Mouse (Mus musculus): Measurements from ENCODE around the gene Eif5. TPM values are rescaled to one million over a fixed set of nuclear protein-coding genes. Genes with fewer than 3 reads are reported as not detected.

Gene Eif5
- 57.6 TPM for polyA plus RNA-seq (2012; fragmentation: generic; extraction: Trizol)

- Histone ChIP-seq H3K27me3 (ENCODE audit: control insufficient read depth, insufficient read depth, insufficient read length) (no peaks in the 10 kb centered on the region), H3K4me3 (peak within 1 kb of the TSS; percentile 79), H3K36me3 (ENCODE audit: control insufficient read depth, insufficient read depth) (peaks cover 35% of the 10 kb centered on the region), H3K4me2 (ENCODE audit: low read depth) (peak within 1 kb of the TSS; percentile 92), H3ac (ENCODE audit: control insufficient read depth, insufficient read length) (peak within 1 kb of the TSS; percentile 87), H3K79me2 (ENCODE audit: control insufficient read depth, insufficient read depth) (peaks cover 39% of the 10 kb centered on the region)
- TF ChIP-seq MYOD1 (IDR thresholded peaks at IDR 0.05; ENCODE audit: control insufficient read depth in 1 of 3, insufficient read length in 2 of 3, low read depth in 2 of 3) (no peak), POLR2AphosphoS2 (IDR thresholded peaks at IDR 0.05; ENCODE audit: insufficient read length, low read depth) (peak; percentile 78), POLR2A (IDR thresholded peaks at IDR 0.05; ENCODE audit: insufficient read length, low read depth) (peak; percentile 68)
Observed at GRCm38 (mm10) chr12:111537796-111538291, at the start of gene Eif5. Gene Eif5, plus strand, starts transcription at chr12:111538016.

DNA sequence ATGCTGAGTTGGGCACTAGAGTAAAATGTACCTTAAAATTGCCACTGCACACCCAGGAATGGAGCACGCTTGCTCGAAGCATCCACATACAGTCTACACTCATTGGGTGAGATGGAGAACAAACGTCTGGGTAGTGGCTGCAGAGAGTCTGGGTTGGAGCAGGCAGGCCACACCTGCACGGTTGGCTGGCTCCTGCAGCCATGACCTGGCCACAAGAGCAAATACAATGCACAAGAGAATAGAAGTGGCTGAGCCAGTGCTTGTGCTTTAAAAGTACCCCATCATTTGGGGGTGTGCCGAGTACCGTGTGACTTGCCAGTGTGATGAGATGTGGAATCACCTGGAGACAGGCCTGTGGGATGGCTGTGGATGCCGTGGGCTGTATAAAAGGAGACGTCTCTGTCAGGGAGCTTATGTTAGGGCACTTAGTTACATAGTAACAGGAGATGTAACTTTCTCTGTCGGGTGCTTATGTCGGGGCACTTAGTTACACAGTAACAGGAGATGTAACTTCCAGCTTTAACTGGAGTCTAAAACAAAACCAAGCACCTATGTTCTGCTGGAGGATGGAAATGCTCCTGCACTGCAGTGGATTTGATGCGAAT is 48.5 kb upstream of the Eif5 start:
- H3K4me3 ChIP-seq, result no peak overlapping the region

DNA sequence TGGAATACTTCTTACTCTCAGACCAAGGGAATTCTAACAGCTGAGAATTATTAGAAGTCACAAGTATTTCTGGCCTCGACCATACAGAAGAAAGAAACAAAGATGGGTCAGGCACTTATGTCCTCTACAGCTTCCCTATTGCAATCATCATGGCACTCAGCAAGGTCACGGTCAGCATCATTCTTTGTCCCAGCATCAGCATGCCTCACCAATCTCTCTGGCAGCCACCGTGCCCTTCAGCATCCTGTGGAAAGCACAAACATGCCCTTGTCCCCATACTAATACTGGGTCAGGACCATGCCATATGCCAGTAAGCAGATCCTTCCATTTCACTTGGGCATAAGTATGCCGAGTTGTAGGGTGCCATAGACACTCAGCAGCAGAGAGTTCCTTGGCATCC is 42.9 kb upstream of the Eif5 start:
- no peak overlapping the region for H3ac ChIP-seq (ENCODE audit: control insufficient read depth, insufficient read length)
- H3K4me2 ChIP-seq (ENCODE audit: low read depth), result no peak overlapping the region
- no peak for TF ChIP-seq POLR2A (IDR thresholded peaks at IDR 0.05; ENCODE audit: insufficient read length, low read depth)
- no peak for TF ChIP-seq MYOG (IDR thresholded peaks at IDR 0.05; ENCODE audit: control insufficient read depth in 1 of 3, insufficient read depth in 1 of 3, insufficient read length in 2 of 3, low read depth in 2 of 3)
- TF ChIP-seq SRF (IDR thresholded peaks at IDR 0.05; ENCODE audit: control insufficient read depth, insufficient read length, low read depth), result no peak
- TF ChIP-seq TCF12 (IDR thresholded peaks at IDR 0.05; ENCODE audit: insufficient read depth, poor library complexity, severe bottlenecking), result no peak
- TF ChIP-seq E2F4 (IDR thresholded peaks at IDR 0.05; ENCODE audit: insufficient read depth), result no peak
- no peak for TF ChIP-seq MYOD1 (IDR thresholded peaks at IDR 0.05; ENCODE audit: control insufficient read depth in 1 of 3, insufficient read length in 2 of 3, low read depth in 2 of 3)
- no peak for TF ChIP-seq USF1 (IDR thresholded peaks at IDR 0.05; ENCODE audit: low read depth)
- TF ChIP-seq POLR2AphosphoS2 (IDR thresholded peaks at IDR 0.05; ENCODE audit: insufficient read length, low read depth), result no peak
- TF ChIP-seq CEBPB (IDR thresholded peaks at IDR 0.05; ENCODE audit: insufficient read depth, poor library complexity, severe bottlenecking), result no peak
- TF ChIP-seq REST (IDR thresholded peaks at IDR 0.05; ENCODE audit: insufficient read depth, insufficient read length), result no peak
- no peak for TF ChIP-seq TCF3 (IDR thresholded peaks at IDR 0.05; ENCODE audit: insufficient read length, low read depth)
- no peak for TF ChIP-seq MAX (IDR thresholded peaks at IDR 0.05; ENCODE audit: low read depth)

More for the DNA sequence above, 48.5 kb upstream of the Eif5 start:
- Histone ChIP-seq H3K79me2 (ENCODE audit: control insufficient read depth, insufficient read depth) (no peaks in the 10 kb centered on the region), H3K4me2 (ENCODE audit: low read depth) (no peak overlapping the region), H3K36me3 (ENCODE audit: control insufficient read depth, insufficient read depth) (no peaks in the 10 kb centered on the region), H3ac (ENCODE audit: control insufficient read depth, insufficient read length) (no peak overlapping the region), H3K27me3 (ENCODE audit: control insufficient read depth, insufficient read depth, insufficient read length) (peaks cover 37% of the 10 kb centered on the region)
- TF ChIP-seq POLR2A (IDR thresholded peaks at IDR 0.05; ENCODE audit: insufficient read length, low read depth) (no peak), TCF3 (IDR thresholded peaks at IDR 0.05; ENCODE audit: insufficient read length, low read depth) (no peak), CEBPB (IDR thresholded peaks at IDR 0.05; ENCODE audit: insufficient read depth, poor library complexity, severe bottlenecking) (no peak), TCF12 (IDR thresholded peaks at IDR 0.05; ENCODE audit: insufficient read depth, poor library complexity, severe bottlenecking) (no peak), MYOG (IDR thresholded peaks at IDR 0.05; ENCODE audit: control insufficient read depth in 1 of 3, insufficient read depth in 1 of 3, insufficient read length in 2 of 3, low read depth in 2 of 3) (no peak)

GRCm38 (mm10) chr12:111497076-111497475 is 40.7 kb upstream of the Eif5 start:
- H3K36me3 ChIP-seq (ENCODE audit: control insufficient read depth, insufficient read depth), result no peaks in the 10 kb centered on the region
- TF ChIP-seq MYOD1 (IDR thresholded peaks at IDR 0.05; ENCODE audit: control insufficient read depth in 1 of 3, insufficient read length in 2 of 3, low read depth in 2 of 3), result no peak
- no peak for TF ChIP-seq CEBPB (IDR thresholded peaks at IDR 0.05; ENCODE audit: insufficient read depth, poor library complexity, severe bottlenecking)
- no peak for TF ChIP-seq USF1 (IDR thresholded peaks at IDR 0.05; ENCODE audit: low read depth)
- no peak for TF ChIP-seq E2F4 (IDR thresholded peaks at IDR 0.05; ENCODE audit: insufficient read depth)
- no peak for TF ChIP-seq TCF3 (IDR thresholded peaks at IDR 0.05; ENCODE audit: insufficient read length, low read depth)
- TF ChIP-seq MAX (IDR thresholded peaks at IDR 0.05; ENCODE audit: low read depth), result no peak
- no peak for TF ChIP-seq POLR2AphosphoS2 (IDR thresholded peaks at IDR 0.05; ENCODE audit: insufficient read length, low read depth)
- no peak for TF ChIP-seq MYOG (IDR thresholded peaks at IDR 0.05; ENCODE audit: control insufficient read depth in 1 of 3, insufficient read depth in 1 of 3, insufficient read length in 2 of 3, low read depth in 2 of 3)
- no peak for TF ChIP-seq TCF12 (IDR thresholded peaks at IDR 0.05; ENCODE audit: insufficient read depth, poor library complexity, severe bottlenecking)
- no peak for TF ChIP-seq SRF (IDR thresholded peaks at IDR 0.05; ENCODE audit: control insufficient read depth, insufficient read length, low read depth)
- TF ChIP-seq REST (IDR thresholded peaks at IDR 0.05; ENCODE audit: insufficient read depth, insufficient read length), result no peak
- no peak for TF ChIP-seq POLR2A (IDR thresholded peaks at IDR 0.05; ENCODE audit: insufficient read length, low read depth)

More for the DNA sequence above, 42.9 kb upstream of the Eif5 start:
- Histone ChIP-seq H3K36me3 (ENCODE audit: control insufficient read depth, insufficient read depth) (no peaks in the 10 kb centered on the region), H3K27me3 (ENCODE audit: control insufficient read depth, insufficient read depth, insufficient read length) (peaks cover 17% of the 10 kb centered on the region), H3K4me3 (no peak overlapping the region), H3K79me2 (ENCODE audit: control insufficient read depth, insufficient read depth) (no peaks in the 10 kb centered on the region)

DNA sequence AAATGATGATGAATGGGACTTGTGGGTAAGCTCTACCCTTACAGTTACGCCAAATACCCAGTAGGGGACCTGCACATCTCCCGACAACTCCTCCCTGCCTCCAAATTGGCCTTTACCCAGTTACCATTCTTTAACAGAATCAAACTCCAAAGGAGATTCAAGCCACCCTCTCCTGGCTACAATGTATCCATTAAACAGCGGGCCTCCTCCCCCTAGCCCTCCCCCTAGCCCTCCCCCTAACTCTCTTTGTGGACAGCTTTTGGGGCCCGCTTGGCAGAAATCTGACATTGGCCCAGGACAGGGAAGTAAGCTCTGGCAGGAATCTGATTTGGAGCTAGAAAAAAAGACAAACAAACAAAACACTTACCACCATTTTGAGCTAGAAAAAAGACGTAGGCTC is 38.2 kb upstream of the Eif5 start:
- no peak overlapping the region for H3ac ChIP-seq (ENCODE audit: control insufficient read depth, insufficient read length)
- H3K4me3 ChIP-seq, result no peak overlapping the region
- peaks cover 5% of the 10 kb centered on the region for H3K27me3 ChIP-seq (ENCODE audit: control insufficient read depth, insufficient read depth, insufficient read length)
- no peak overlapping the region for H3K4me2 ChIP-seq (ENCODE audit: low read depth)
- no peaks in the 10 kb centered on the region for H3K36me3 ChIP-seq (ENCODE audit: control insufficient read depth, insufficient read depth)
- no peak for TF ChIP-seq POLR2A (IDR thresholded peaks at IDR 0.05; ENCODE audit: insufficient read length, low read depth)
- no peak for TF ChIP-seq TCF12 (IDR thresholded peaks at IDR 0.05; ENCODE audit: insufficient read depth, poor library complexity, severe bottlenecking)
- H3K79me2 ChIP-seq (ENCODE audit: control insufficient read depth, insufficient read depth), result no peaks in the 10 kb centered on the region

More at GRCm38 (mm10) chr12:111497076-111497475, 40.7 kb upstream of the Eif5 start:
- Histone ChIP-seq H3ac (ENCODE audit: control insufficient read depth, insufficient read length) (no peak overlapping the region), H3K79me2 (ENCODE audit: control insufficient read depth, insufficient read depth) (no peaks in the 10 kb centered on the region), H3K4me3 (no peak overlapping the region), H3K4me2 (ENCODE audit: low read depth) (no peak overlapping the region), H3K27me3 (ENCODE audit: control insufficient read depth, insufficient read depth, insufficient read length) (peaks cover 5% of the 10 kb centered on the region)
